Mouse (Mus musculus): ENCODE measurements at regions not wholly inside any gene's neighbourhood (a gene's known extent, or its start where the extent isn't known, plus 50 kb on each side); places are given as distances from the start of the nearest gene placed in this dataset.

GRCm38 (mm10) chr15:86566111-86566510 is 351.9 kb downstream of the Tbc1d22a start:
- DNase-seq (ENCODE audit: extremely low read depth, insufficient read length, low spot score) = no peak

- DNase-seq (ENCODE audit: extremely low read depth, insufficient read length, low spot score) = no peak
These were observed 360.1 kb downstream of the Tbc1d22a start for GRCm38 (mm10) chr15:86574311-86574710.

- DNase-seq (ENCODE audit: extremely low read depth, insufficient read length, low spot score) = no peak
These were observed 362.4 kb downstream of the Tbc1d22a start for GRCm38 (mm10) chr15:86576666-86577065.

- DNase-seq (ENCODE audit: extremely low read depth, insufficient read length, low spot score) = no peak
These were observed 364.4 kb downstream of the Tbc1d22a start for GRCm38 (mm10) chr15:86578689-86579088.

- no peak for DNase-seq (ENCODE audit: extremely low read depth, insufficient read length, low spot score)
These were observed 368.2 kb downstream of the Tbc1d22a start for GRCm38 (mm10) chr15:86582240-86583090.

- no peak for DNase-seq (ENCODE audit: extremely low read depth, insufficient read length, low spot score)
These were observed 371.5 kb downstream of the Tbc1d22a start for GRCm38 (mm10) chr15:86585716-86586115.

GRCm38 (mm10) chr15:86587209-86587608 is 372.9 kb downstream of the Tbc1d22a start:
- no peak for DNase-seq (ENCODE audit: extremely low read depth, insufficient read length, low spot score)

GRCm38 (mm10) chr15:86590033-86590432 is 375.8 kb downstream of the Tbc1d22a start:
- DNase-seq (ENCODE audit: extremely low read depth, insufficient read length, low spot score) = no peak

- DNase-seq (ENCODE audit: extremely low read depth, insufficient read length, low spot score) = no peak
These were observed 376.6 kb downstream of the Tbc1d22a start for GRCm38 (mm10) chr15:86590896-86591295.

- no peak for DNase-seq (ENCODE audit: extremely low read depth, insufficient read length, low spot score)
These were observed 379.1 kb downstream of the Tbc1d22a start for GRCm38 (mm10) chr15:86593404-86593803.

GRCm38 (mm10) chr15:86606411-86606810 is 392.2 kb downstream of the Tbc1d22a start:
- no peak for DNase-seq (ENCODE audit: extremely low read depth, insufficient read length, low spot score)

GRCm38 (mm10) chr15:86609692-86610091 is 395.4 kb downstream of the Tbc1d22a start:
- DNase-seq (ENCODE audit: extremely low read depth, insufficient read length, low spot score) = no peak

- no peak for DNase-seq (ENCODE audit: extremely low read depth, insufficient read length, low spot score)
These were observed 417.1 kb downstream of the Tbc1d22a start for GRCm38 (mm10) chr15:86631376-86631775.

GRCm38 (mm10) chr15:86645244-86645643 is 431.0 kb downstream of the Tbc1d22a start:
- no peak for DNase-seq (ENCODE audit: extremely low read depth, insufficient read length, low spot score)

GRCm38 (mm10) chr15:86648131-86648530 is 433.9 kb downstream of the Tbc1d22a start:
- DNase-seq (ENCODE audit: extremely low read depth, insufficient read length, low spot score) = no peak

GRCm38 (mm10) chr15:86673096-86673520 is 458.8 kb downstream of the Tbc1d22a start:
- peak; percentile 14 for DNase-seq (ENCODE audit: extremely low read depth, insufficient read length, low spot score)

GRCm38 (mm10) chr15:86677016-86677415 is 462.8 kb downstream of the Tbc1d22a start:
- DNase-seq (ENCODE audit: extremely low read depth, insufficient read length, low spot score) = no peak

GRCm38 (mm10) chr15:86683081-86683480 is 468.8 kb downstream of the Tbc1d22a start:
- no peak for DNase-seq (ENCODE audit: extremely low read depth, insufficient read length, low spot score)

GRCm38 (mm10) chr15:86689694-86690093 is 475.4 kb downstream of the Tbc1d22a start:
- DNase-seq (ENCODE audit: extremely low read depth, insufficient read length, low spot score) = no peak

- no peak for DNase-seq (ENCODE audit: extremely low read depth, insufficient read length, low spot score)
These were observed 482.5 kb downstream of the Tbc1d22a start for GRCm38 (mm10) chr15:86696806-86697205.

- no peak for DNase-seq (ENCODE audit: extremely low read depth, insufficient read length, low spot score)
These were observed 496.2 kb downstream of the Tbc1d22a start for GRCm38 (mm10) chr15:86710429-86710828.

- DNase-seq (ENCODE audit: extremely low read depth, insufficient read length, low spot score) = no peak
These were observed 504.1 kb downstream of the Tbc1d22a start for GRCm38 (mm10) chr15:86718376-86718775.
